Mouse (Mus musculus): Measurements from ENCODE around the gene Cstf3. TPM values are rescaled to one million over a fixed set of nuclear protein-coding genes. Genes with fewer than 3 reads are reported as not detected.
"Not testable (repeated sequence)": the region's sequence is repeated elsewhere in the genome, so short reads cannot be mapped to it uniquely, and the experiment has no call there.

The Cstf3 gene
- polyA plus RNA-seq (2015; fragmentation: Nextera tagmentation; extraction: Ambion mirVana), result 109 and 127 TPM in 2 replicates

- Histone ChIP-seq H3K4me1 (replicated peaks) (peaks cover 32% of the 10 kb centered on the region), H3K27me3 (no peaks in the 10 kb centered on the region), H3K36me3 (no peaks in the 10 kb centered on the region), H3K4me3 (replicated peaks) (peak within 1 kb of the TSS; percentile 74), H3K4me2 (replicated peaks) (peak within 1 kb of the TSS; percentile 81), H3K27ac (peak within 1 kb of the TSS; percentile 92), H3K9ac (replicated peaks) (peak within 1 kb of the TSS; percentile 87), H3K9me3 (no peaks in the 10 kb centered on the region)
- WGBS, result under 1% methylated on average over 59 of the region's 59 CpGs
- peak; percentile 100 for ATAC-seq
These were observed at the start of gene Cstf3 for GRCm38 (mm10) chr2:104590068-104590828. Gene Cstf3, plus strand, starts transcription at chr2:104590523.

GRCm38 (mm10) chr2:104556711-104557110 is 33.6 kb upstream of the Cstf3 start:
- not testable (repeated sequence) for H3K9me3 ChIP-seq; ATAC-seq; H3K36me3 ChIP-seq; H3K4me3 ChIP-seq (replicated peaks); H3K4me1 ChIP-seq (replicated peaks); H3K4me2 ChIP-seq (replicated peaks); H3K9ac ChIP-seq (replicated peaks); H3K27ac ChIP-seq; H3K27me3 ChIP-seq
- 94% methylated on average over 22 of the region's 22 CpGs for WGBS

- H3K36me3 ChIP-seq, result no peaks in the 10 kb centered on the region
- WGBS, result 90% methylated on average over 9 of the region's 9 CpGs
- H3K27ac ChIP-seq, result no peak overlapping the region
These were observed 32.6 kb upstream of the Cstf3 start for GRCm38 (mm10) chr2:104557722-104558121.

DNA sequence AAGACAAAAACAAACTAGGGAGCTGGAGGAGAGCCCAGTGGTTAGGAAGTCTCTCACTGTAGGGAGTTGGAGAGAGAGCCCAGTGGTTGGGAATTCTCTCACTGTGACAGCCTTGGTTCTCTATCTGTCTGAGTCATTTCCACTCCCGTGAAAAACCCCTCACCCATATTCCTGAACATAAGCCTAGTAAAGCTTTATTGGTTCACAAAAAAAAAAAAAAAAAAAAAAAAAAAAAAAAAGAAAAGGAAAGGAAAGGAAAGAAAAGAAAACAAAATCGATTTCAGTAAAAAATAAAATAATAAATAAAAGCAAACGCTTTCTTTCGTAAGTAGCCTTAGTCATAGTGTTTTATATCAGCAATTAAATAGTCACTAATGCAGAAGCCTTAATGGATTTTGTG is 32.0 kb upstream of the Cstf3 start:
- WGBS, result 94% methylated on average over 4 of the region's 4 CpGs
- Histone ChIP-seq H3K9me3 (no peaks in the 10 kb centered on the region), H3K4me1 (replicated peaks) (0 out of 2 replicates have a peak, but pooled peaks cover 3% of the 10 kb centered on the region), H3K36me3 (no peaks in the 10 kb centered on the region), H3K4me2 (replicated peaks) (no peak overlapping the region), H3K27ac (no peak overlapping the region), H3K27me3 (no peaks in the 10 kb centered on the region), H3K9ac (replicated peaks) (no peak overlapping the region), H3K4me3 (replicated peaks) (no peak overlapping the region)
- no peak for ATAC-seq

More at GRCm38 (mm10) chr2:104557722-104558121, 32.6 kb upstream of the Cstf3 start:
- no peaks in the 10 kb centered on the region for H3K9me3 ChIP-seq
- no peak for ATAC-seq
- H3K4me3 ChIP-seq (replicated peaks), result no peak overlapping the region
- H3K4me2 ChIP-seq (replicated peaks), result no peak overlapping the region
- no peaks in the 10 kb centered on the region for H3K27me3 ChIP-seq
- no peak overlapping the region for H3K9ac ChIP-seq (replicated peaks)
- H3K4me1 ChIP-seq (replicated peaks), result 0 out of 2 replicates have a peak, but pooled peaks cover 3% of the 10 kb centered on the region

DNA sequence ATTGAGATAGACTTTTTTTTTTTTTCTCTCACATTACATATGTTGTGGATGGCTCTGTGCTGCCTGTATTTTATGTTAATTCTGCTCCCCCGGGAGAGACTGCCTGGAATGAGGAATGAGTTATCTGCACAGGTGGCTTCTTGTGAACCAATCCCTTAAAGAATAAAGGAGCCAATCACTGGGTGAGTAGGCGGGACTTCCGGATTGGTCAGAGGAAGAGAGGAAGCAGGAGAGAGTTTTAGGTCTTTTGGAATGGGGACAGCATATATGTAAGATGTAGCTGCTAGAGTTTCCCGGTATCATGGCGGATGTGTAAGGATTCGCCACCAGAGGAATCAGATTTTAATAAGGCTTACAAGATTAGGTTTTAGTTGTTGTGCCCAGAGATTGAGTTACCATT is 31.4 kb upstream of the Cstf3 start:
- H3K4me3 ChIP-seq (replicated peaks), result no peak overlapping the region
- H3K9me3 ChIP-seq, result no peaks in the 10 kb centered on the region
- H3K36me3 ChIP-seq, result no peaks in the 10 kb centered on the region
- no peak overlapping the region for H3K4me2 ChIP-seq (replicated peaks)
- no peak overlapping the region for H3K27ac ChIP-seq
- 71% methylated on average over 6 of the region's 6 CpGs for WGBS
- 0 out of 2 replicates have a peak, but pooled peaks cover 3% of the 10 kb centered on the region for H3K4me1 ChIP-seq (replicated peaks)
- 0 out of 2 replicates have a peak, but pooled peaks have one; percentile 53 for ATAC-seq
- no peaks in the 10 kb centered on the region for H3K27me3 ChIP-seq
- H3K9ac ChIP-seq (replicated peaks), result no peak overlapping the region

GRCm38 (mm10) chr2:104559591-104560380 is 30.5 kb upstream of the Cstf3 start:
- no peak overlapping the region for H3K4me3 ChIP-seq (replicated peaks)
- ATAC-seq, result no peak
- H3K4me2 ChIP-seq (replicated peaks), result no peak overlapping the region
- WGBS, result 83% methylated on average over 4 of the region's 4 CpGs
- H3K4me1 ChIP-seq (replicated peaks), result 0 out of 2 replicates have a peak, but pooled peaks cover 3% of the 10 kb centered on the region
- H3K9me3 ChIP-seq, result no peaks in the 10 kb centered on the region
- no peak overlapping the region for H3K9ac ChIP-seq (replicated peaks)
- H3K36me3 ChIP-seq, result no peaks in the 10 kb centered on the region
- no peak overlapping the region for H3K27ac ChIP-seq
- no peaks in the 10 kb centered on the region for H3K27me3 ChIP-seq

DNA sequence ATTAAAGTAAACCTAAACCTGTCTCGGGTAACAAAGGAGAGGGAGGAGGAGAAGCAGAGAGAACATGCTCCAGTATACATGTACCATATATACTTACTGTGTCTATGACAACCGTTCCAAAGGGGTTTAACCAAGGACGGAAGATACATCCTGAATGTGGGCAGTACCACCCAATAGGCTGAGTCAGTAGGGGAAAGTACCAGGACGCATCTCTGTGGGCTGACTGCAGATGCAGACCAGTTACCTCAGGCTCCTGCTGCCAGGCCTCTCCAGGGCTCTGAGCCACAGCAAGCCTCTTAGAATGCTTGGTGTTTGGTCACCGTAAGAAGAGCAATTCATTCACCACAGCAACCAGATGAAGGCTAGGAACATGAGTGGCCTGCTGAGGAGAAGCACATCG is 28.9 kb upstream of the Cstf3 start:
- ATAC-seq, result no peak
- Histone ChIP-seq H3K4me3 (replicated peaks) (no peak overlapping the region), H3K4me2 (replicated peaks) (no peak overlapping the region), H3K9ac (replicated peaks) (no peak overlapping the region), H3K27ac (no peak overlapping the region), H3K4me1 (replicated peaks) (0 out of 2 replicates have a peak, but pooled peaks cover 3% of the 10 kb centered on the region), H3K9me3 (no peaks in the 10 kb centered on the region), H3K36me3 (no peaks in the 10 kb centered on the region), H3K27me3 (no peaks in the 10 kb centered on the region)
- WGBS, result 97% methylated on average over 6 of the region's 6 CpGs

DNA sequence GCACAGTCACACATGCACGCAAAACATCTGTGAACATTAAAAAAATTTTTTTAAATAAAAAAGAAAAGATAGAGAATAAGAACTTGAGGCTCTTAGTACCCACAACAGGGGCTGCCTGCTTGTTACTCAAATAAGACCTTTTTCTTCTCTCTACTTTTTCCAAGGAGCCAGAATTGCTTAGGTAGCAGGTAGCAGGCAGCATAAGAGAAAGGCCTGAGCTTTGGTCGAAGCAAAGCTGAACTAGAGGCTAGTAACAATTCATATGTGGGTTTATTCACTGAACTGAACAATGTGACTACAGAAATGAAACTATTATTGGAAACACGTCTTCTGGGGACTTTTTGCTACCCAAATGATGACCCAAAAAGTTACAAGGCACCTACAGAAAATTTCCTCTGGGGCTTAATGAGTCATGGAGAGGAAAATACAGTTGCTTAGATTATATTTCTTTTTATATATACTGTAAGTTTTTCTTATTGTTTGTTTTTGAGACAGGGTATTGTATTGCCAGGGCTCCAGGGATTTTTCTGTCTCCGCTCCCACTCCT is 28.3 kb upstream of the Cstf3 start:
- H3K4me1 ChIP-seq (replicated peaks), result 0 out of 2 replicates have a peak, but pooled peaks cover 3% of the 10 kb centered on the region
- no peak overlapping the region for H3K27ac ChIP-seq
- 87% methylated on average over 4 of the region's 4 CpGs for WGBS
- no peak overlapping the region for H3K4me3 ChIP-seq (replicated peaks)
- no peaks in the 10 kb centered on the region for H3K9me3 ChIP-seq
- no peaks in the 10 kb centered on the region for H3K27me3 ChIP-seq
- no peaks in the 10 kb centered on the region for H3K36me3 ChIP-seq
- no peak overlapping the region for H3K9ac ChIP-seq (replicated peaks)
- no peak for ATAC-seq
- no peak overlapping the region for H3K4me2 ChIP-seq (replicated peaks)

DNA sequence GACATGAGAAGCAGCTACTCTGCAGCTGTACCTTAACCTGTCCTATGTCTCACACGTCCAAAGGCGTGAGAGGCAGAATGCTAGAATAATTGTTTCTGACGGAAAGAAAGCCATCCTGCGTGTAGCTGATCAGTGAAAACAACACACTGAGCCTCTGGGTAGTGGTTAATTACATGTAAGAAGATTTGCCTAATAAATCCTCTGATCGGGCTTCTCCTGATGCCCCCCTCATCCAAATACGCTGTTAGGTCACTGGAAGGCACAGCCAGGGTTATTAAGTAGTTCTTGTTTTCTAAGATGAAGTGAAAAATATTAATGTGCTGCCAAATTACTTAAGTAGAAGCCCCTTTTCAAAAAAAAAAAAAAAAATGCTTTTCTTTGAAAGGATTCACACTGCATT is 18.3 kb upstream of the Cstf3 start:
- Histone ChIP-seq H3K4me1 (replicated peaks) (peaks cover 4% of the 10 kb centered on the region), H3K9ac (replicated peaks) (no peak overlapping the region), H3K4me2 (replicated peaks) (no peak overlapping the region), H3K4me3 (replicated peaks) (no peak overlapping the region), H3K36me3 (no peaks in the 10 kb centered on the region), H3K27ac (no peak overlapping the region), H3K27me3 (no peaks in the 10 kb centered on the region), H3K9me3 (no peaks in the 10 kb centered on the region)
- 43% methylated on average over 6 of the region's 6 CpGs for WGBS
- no peak for ATAC-seq

- no peak overlapping the region for H3K9ac ChIP-seq (replicated peaks)
- no peaks in the 10 kb centered on the region for H3K9me3 ChIP-seq
- no peak overlapping the region for H3K4me2 ChIP-seq (replicated peaks)
- H3K4me3 ChIP-seq (replicated peaks), result no peak overlapping the region
- peaks cover 4% of the 10 kb centered on the region for H3K4me1 ChIP-seq (replicated peaks)
- no peaks in the 10 kb centered on the region for H3K36me3 ChIP-seq
- 78% methylated on average over 5 of the region's 5 CpGs for WGBS
- no peak overlapping the region for H3K27ac ChIP-seq
- no peaks in the 10 kb centered on the region for H3K27me3 ChIP-seq
- no peak for ATAC-seq
These were observed 14.1 kb upstream of the Cstf3 start for GRCm38 (mm10) chr2:104576216-104576615.

DNA sequence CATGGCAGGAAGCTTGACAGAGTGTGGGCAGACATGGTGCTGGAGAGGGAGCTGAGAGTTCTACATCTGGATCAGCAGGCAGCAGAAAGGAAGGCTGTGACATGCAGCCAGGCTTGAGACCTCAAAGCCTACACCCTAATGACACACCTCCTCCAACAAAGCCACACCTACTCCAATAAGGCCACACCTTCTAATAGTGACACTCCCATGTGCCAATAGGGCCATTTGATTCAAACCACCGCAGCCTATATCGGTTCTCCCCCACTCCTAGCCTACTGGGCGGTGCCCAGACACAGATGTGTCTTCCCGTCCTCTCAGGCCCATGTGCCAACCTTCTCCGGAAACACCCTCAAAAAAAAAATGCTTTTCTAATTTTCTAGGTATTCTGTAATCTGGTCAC is 12.3 kb upstream of the Cstf3 start:
- Histone ChIP-seq H3K4me1 (replicated peaks) (no peaks in the 10 kb centered on the region), H3K4me3 (replicated peaks) (no peak overlapping the region), H3K27me3 (no peaks in the 10 kb centered on the region), H3K27ac (no peak overlapping the region), H3K9ac (replicated peaks) (no peak overlapping the region), H3K4me2 (replicated peaks) (no peak overlapping the region), H3K9me3 (no peaks in the 10 kb centered on the region), H3K36me3 (no peaks in the 10 kb centered on the region)
- ATAC-seq, result no peak
- 73% methylated on average over 5 of the region's 5 CpGs for WGBS

All from midbrain, embryonic 13.5 days (tissue).